Mouse (Mus musculus) bone marrow, adult 2 months (tissue): ENCODE measurements around the gene Gar1. TPM values are rescaled to one million over a fixed set of nuclear protein-coding genes. Genes with fewer than 3 reads are reported as not detected.

Source experiments
- H3K27ac ChIP-seq: fragments of 200-500 bp; 2 replicates; pipeline ENCODE4 v1.5.1; 2012; ENCODE audit warnings: low read depth, mild to moderate bottlenecking, control low read depth, inconsistent platforms, low read length; ENCODE audit not compliant: control insufficient read depth, poor library complexity, insufficient read depth
- H3K4me1 ChIP-seq: fragments of 200-500 bp; 2 replicates; pipeline ENCODE4 v1.6.1; 2011; ENCODE audit warnings: low read length; ENCODE audit not compliant: control insufficient read depth, insufficient read depth
- H3K4me3 ChIP-seq: fragments of 200-500 bp; replicated peaks from 2 replicates; pipeline ENCODE3; 2011; ENCODE audit warnings: mild to moderate bottlenecking, low read depth, low read length, control low read depth; ENCODE audit not compliant: control insufficient read depth
- CTCF ChIP-seq: fragments of 200-500 bp; IDR thresholded peaks from 2 replicates; pipeline ENCODE4 v1.5.1; 2011; ENCODE audit warnings: low read length, control low read depth; ENCODE audit not compliant: control insufficient read depth, insufficient read depth
- POLR2A ChIP-seq: fragments of 200-500 bp; IDR thresholded peaks from 2 replicates; pipeline ENCODE4 v1.6.1; 2011; ENCODE audit warnings: low read depth, mild to moderate bottlenecking, control low read depth, low read length, borderline replicate concordance; ENCODE audit not compliant: control insufficient read depth
- WGBS: fragments of 180-500 bp; shearing (Covaris S2); methylation state at CpG from one replicate; pipeline ENCODE4 v1.1.7; 2018; 5-methylcytosine and 5-hydroxymethylcytosine counted together
- polyA plus RNA-seq: library from polyadenylated mRNA; stranded (reverse); fragments of >200 nt; gene quantifications from 2 replicates; pipeline ENCODE4 v1.2.4, GENCODE M21; 2011; ENCODE audit warnings: low replicate concordance; ENCODE audit not compliant: missing spikeins, insufficient read depth, insufficient read length

The Gar1 gene
- polyA plus RNA-seq, 1 experiment = 115 TPM

- H3K4me3 ChIP-seq = no peak overlapping the region
- no peaks in the 10 kb centered on the region for H3K4me1 ChIP-seq
- WGBS = 94% methylated on average over 4 of the region's 4 CpGs
- TF ChIP-seq CTCF (no peak), POLR2A (no peak)
- H3K27ac ChIP-seq = no peak overlapping the region
Measured at GRCm38 (mm10) chr3:129824146-129824545, 7.0 kb downstream of the Gar1 start.

- Histone ChIP-seq H3K4me1 (no peaks in the 10 kb centered on the region), H3K4me3 (no peak overlapping the region), H3K27ac (no peak overlapping the region)
- TF ChIP-seq CTCF (no peak), POLR2A (no peak)
- 55% methylated on average over 5 of the region's 5 CpGs for WGBS
Measured at GRCm38 (mm10) chr3:129823293-129823692, 7.9 kb downstream of the Gar1 start.

GRCm38 (mm10) chr3:129822206-129822775, 8.9 kb downstream of the Gar1 start, which contains the start of gene Rrh:
Rrh (minus strand) TSS chr3:129822587.
- no peak within 1 kb of the TSS for H3K4me3 ChIP-seq
- no peaks in the 10 kb centered on the region for H3K4me1 ChIP-seq
- no peak within 1 kb of the TSS for H3K27ac ChIP-seq
- no peak for TF ChIP-seq CTCF
- TF ChIP-seq POLR2A = no peak
- WGBS = 93% methylated on average over 11 of the region's 11 CpGs

- no peak for TF ChIP-seq POLR2A
- 88% methylated on average over 8 of the region's 8 CpGs for WGBS
- Histone ChIP-seq H3K4me1 (no peaks in the 10 kb centered on the region), H3K27ac (no peak overlapping the region), H3K4me3 (no peak overlapping the region)
Measured at GRCm38 (mm10) chr3:129821736-129822135, 9.5 kb downstream of the Gar1 start.

GRCm38 (mm10) chr3:129820847-129821246, 10.3 kb downstream of the Gar1 start:
- Histone ChIP-seq H3K27ac (no peak overlapping the region), H3K4me1 (no peaks in the 10 kb centered on the region), H3K4me3 (no peak overlapping the region)
- TF ChIP-seq POLR2A (no peak), CTCF (no peak)
- 80% methylated on average over 9 of the region's 9 CpGs for WGBS

- no peak within 1 kb of the TSS for H3K27ac ChIP-seq
- H3K4me1 ChIP-seq = no peaks in the 10 kb centered on the region
- no peak within 1 kb of the TSS for H3K4me3 ChIP-seq
- TF ChIP-seq CTCF (no peak), POLR2A (no peak)
- whole genome bisulfite sequencing = 76% methylated on average over 10 of the region's 10 CpGs
Measured at GRCm38 (mm10) chr3:129803765-129804164, 27.4 kb downstream of the Gar1 start, which contains the start of gene Lrit3. Lrit3 (minus strand) TSS chr3:129804030.

- Histone ChIP-seq H3K4me3 (no peak overlapping the region), H3K27ac (no peak overlapping the region), H3K4me1 (no peaks in the 10 kb centered on the region)
- WGBS = 79% methylated on average over 2 of the region's 2 CpGs
- TF ChIP-seq POLR2A (no peak), CTCF (no peak)
Measured at GRCm38 (mm10) chr3:129799011-129799410, 32.2 kb downstream of the Gar1 start.

- H3K4me1 ChIP-seq = no peaks in the 10 kb centered on the region
- TF ChIP-seq CTCF = no peak
- no peak for TF ChIP-seq POLR2A
- H3K4me3 ChIP-seq = no peak overlapping the region
- 78% methylated on average over 11 of the region's 11 CpGs for WGBS
- H3K27ac ChIP-seq = no peak overlapping the region
Measured at GRCm38 (mm10) chr3:129798551-129798950, 32.6 kb downstream of the Gar1 start.

- TF ChIP-seq CTCF (no peak), POLR2A (no peak)
- Histone ChIP-seq H3K4me1 (no peaks in the 10 kb centered on the region), H3K27ac (no peak overlapping the region), H3K4me3 (no peak overlapping the region)
- 69% methylated on average over 5 of the region's 5 CpGs for WGBS
Measured at GRCm38 (mm10) chr3:129797341-129797740, 33.9 kb downstream of the Gar1 start.
